Mouse (Mus musculus): ENCODE results near the gene Ift88. TPM values are rescaled to one million over a fixed set of nuclear protein-coding genes. Genes with fewer than 3 reads are reported as not detected.

The Ift88 gene
- polyA plus RNA-seq, 1 experiment from 2014 or later: 1.4 TPM

GRCm38 (mm10) chr14:57395470-57395869 is 28.4 kb upstream of the Ift88 start:
- no peaks in the 10 kb centered on the region for H3K9me3 ChIP-seq (replicated peaks; ENCODE audit: control insufficient read depth, low read length)
- H3K36me3 ChIP-seq (ENCODE audit: control insufficient read depth, insufficient read depth): no peaks in the 10 kb centered on the region
- ATAC-seq (ENCODE audit: low read depth): no peak
- WGBS (ENCODE audit: insufficient replicate concordance): 76% methylated on average over 2 of the region's 2 CpGs
- no peak overlapping the region for H3K4me2 ChIP-seq (ENCODE audit: low read depth, low read length)
- no peak overlapping the region for H3K9ac ChIP-seq (ENCODE audit: low read depth, low read length)
- H3K4me1 ChIP-seq (ENCODE audit: control insufficient read depth, low read depth, low read length): peaks cover 9% of the 10 kb centered on the region
- no peak overlapping the region for H3K4me3 ChIP-seq (ENCODE audit: low read depth, low read length)
- H3K27ac ChIP-seq (ENCODE audit: low read length): no peak overlapping the region
- no peaks in the 10 kb centered on the region for H3K27me3 ChIP-seq (ENCODE audit: control insufficient read depth, insufficient read depth, low read depth, low read length)

GRCm38 (mm10) chr14:57397221-57397620 is 26.6 kb upstream of the Ift88 start:
- H3K4me1 ChIP-seq (ENCODE audit: control insufficient read depth, low read depth, low read length): peaks cover 9% of the 10 kb centered on the region
- 69% methylated on average over 5 of the region's 5 CpGs for WGBS (ENCODE audit: insufficient replicate concordance)
- H3K27me3 ChIP-seq (ENCODE audit: control insufficient read depth, insufficient read depth, low read depth, low read length): no peaks in the 10 kb centered on the region
- ATAC-seq (ENCODE audit: low read depth): no peak
- H3K36me3 ChIP-seq (ENCODE audit: control insufficient read depth, insufficient read depth): no peaks in the 10 kb centered on the region
- no peaks in the 10 kb centered on the region for H3K9me3 ChIP-seq (replicated peaks; ENCODE audit: control insufficient read depth, low read length)
- H3K4me3 ChIP-seq (ENCODE audit: low read depth, low read length): no peak overlapping the region
- H3K27ac ChIP-seq (ENCODE audit: low read length): no peak overlapping the region
- no peak overlapping the region for H3K9ac ChIP-seq (ENCODE audit: low read depth, low read length)
- H3K4me2 ChIP-seq (ENCODE audit: low read depth, low read length): peak overlapping the region; percentile 94; the same call in 1 of the 2 replicates

- peak within 1 kb of the TSS; percentile 76 for H3K9ac ChIP-seq (ENCODE audit: low read depth, low read length)
- H3K27ac ChIP-seq (ENCODE audit: low read length): peak within 1 kb of the TSS; percentile 42
- H3K4me2 ChIP-seq (ENCODE audit: low read depth, low read length): peak within 1 kb of the TSS; percentile 94
- peaks cover 9% of the 10 kb centered on the region for H3K4me1 ChIP-seq (ENCODE audit: control insufficient read depth, low read depth, low read length)
- peak within 1 kb of the TSS; percentile 71 for H3K4me3 ChIP-seq (ENCODE audit: low read depth, low read length)
- ATAC-seq (ENCODE audit: low read depth): peak; percentile 100
- H3K27me3 ChIP-seq (ENCODE audit: control insufficient read depth, insufficient read depth, low read depth, low read length): no peaks in the 10 kb centered on the region
- 2% methylated on average over 43 of the region's 43 CpGs for WGBS (ENCODE audit: insufficient replicate concordance)
- H3K9me3 ChIP-seq (replicated peaks; ENCODE audit: control insufficient read depth, low read length): no peaks in the 10 kb centered on the region
- no peaks in the 10 kb centered on the region for H3K36me3 ChIP-seq (ENCODE audit: control insufficient read depth, insufficient read depth)
These were observed 25.7 kb upstream of the Ift88 start, which contains the start of gene Cryl1 for GRCm38 (mm10) chr14:57398065-57398757. Cryl1 (minus strand) TSS chr14:57398529.

DNA sequence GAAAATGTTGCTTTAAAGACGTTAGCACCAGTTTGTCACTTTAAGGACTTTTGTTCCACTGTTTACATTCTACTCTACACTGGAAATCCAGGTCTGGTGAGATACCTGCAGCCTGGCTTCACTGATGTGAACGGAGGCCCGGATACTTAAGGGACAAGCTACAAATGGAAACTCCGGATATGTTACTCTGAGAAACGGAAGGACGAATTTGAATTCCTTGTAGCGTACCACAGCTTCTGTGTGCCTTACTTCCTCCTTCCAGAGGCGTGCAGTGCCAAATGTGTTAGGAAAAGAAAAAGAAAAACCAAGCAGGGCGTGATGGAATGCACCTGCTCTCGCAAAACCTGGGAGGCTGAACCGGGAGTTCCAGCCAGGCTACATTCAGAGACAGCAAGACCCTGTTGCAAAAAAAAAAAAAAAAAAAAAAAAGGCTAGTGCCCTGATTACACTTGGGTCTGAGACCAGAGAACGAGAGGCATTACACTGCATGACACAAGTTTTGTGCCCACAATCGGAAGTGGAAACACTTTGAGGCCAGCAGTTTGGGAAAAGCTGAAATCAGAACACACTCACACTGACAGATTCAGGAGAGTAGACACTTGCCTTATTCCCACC is 24.9 kb upstream of the Ift88 start:
- Histone ChIP-seq H3K36me3 (ENCODE audit: control insufficient read depth, insufficient read depth) (no peaks in the 10 kb centered on the region), H3K27ac (ENCODE audit: low read length) (peak overlapping the region; percentile 35; the same call in 1 of the 2 replicates), H3K4me2 (ENCODE audit: low read depth, low read length) (peak overlapping the region; percentile 94), H3K4me3 (ENCODE audit: low read depth, low read length) (peak overlapping the region; percentile 71), H3K9ac (ENCODE audit: low read depth, low read length) (peak overlapping the region; percentile 61), H3K27me3 (ENCODE audit: control insufficient read depth, insufficient read depth, low read depth, low read length) (no peaks in the 10 kb centered on the region), H3K9me3 (replicated peaks; ENCODE audit: control insufficient read depth, low read length) (no peaks in the 10 kb centered on the region), H3K4me1 (ENCODE audit: control insufficient read depth, low read depth, low read length) (peaks cover 9% of the 10 kb centered on the region)
- ATAC-seq (ENCODE audit: low read depth): no peak
- 5% methylated on average over 13 of the region's 13 CpGs for WGBS (ENCODE audit: insufficient replicate concordance)

- no peak overlapping the region for H3K4me2 ChIP-seq (ENCODE audit: low read depth, low read length)
- H3K27me3 ChIP-seq (ENCODE audit: control insufficient read depth, insufficient read depth, low read depth, low read length): no peaks in the 10 kb centered on the region
- H3K9ac ChIP-seq (ENCODE audit: low read depth, low read length): no peak overlapping the region
- H3K36me3 ChIP-seq (ENCODE audit: control insufficient read depth, insufficient read depth): no peaks in the 10 kb centered on the region
- H3K27ac ChIP-seq (ENCODE audit: low read length): no peak overlapping the region
- H3K9me3 ChIP-seq (replicated peaks; ENCODE audit: control insufficient read depth, low read length): no peaks in the 10 kb centered on the region
- peaks cover 9% of the 10 kb centered on the region for H3K4me1 ChIP-seq (ENCODE audit: control insufficient read depth, low read depth, low read length)
- ATAC-seq (ENCODE audit: low read depth): no peak
- no peak overlapping the region for H3K4me3 ChIP-seq (ENCODE audit: low read depth, low read length)
These were observed 21.0 kb upstream of the Ift88 start for GRCm38 (mm10) chr14:57402815-57403214.

- H3K4me1 ChIP-seq (ENCODE audit: control insufficient read depth, low read depth, low read length): no peaks in the 10 kb centered on the region; the same call in 1 of the 2 replicates
- 16% methylated on average over 12 of the region's 12 CpGs for WGBS (ENCODE audit: insufficient replicate concordance)
- no peaks in the 10 kb centered on the region for H3K9me3 ChIP-seq (replicated peaks; ENCODE audit: control insufficient read depth, low read length)
- H3K9ac ChIP-seq (ENCODE audit: low read depth, low read length): no peak overlapping the region
- no peak overlapping the region for H3K27ac ChIP-seq (ENCODE audit: low read length)
- H3K36me3 ChIP-seq (ENCODE audit: control insufficient read depth, insufficient read depth): no peaks in the 10 kb centered on the region
- no peaks in the 10 kb centered on the region for H3K27me3 ChIP-seq (ENCODE audit: control insufficient read depth, insufficient read depth, low read depth, low read length)
- peak overlapping the region; percentile 16; the same call in 1 of the 2 replicates for H3K4me2 ChIP-seq (ENCODE audit: low read depth, low read length)
- H3K4me3 ChIP-seq (ENCODE audit: low read depth, low read length): no peak overlapping the region
- ATAC-seq (ENCODE audit: low read depth): 0 out of 2 replicates have a peak, but pooled peaks have one; percentile 53
These were observed 16.5 kb upstream of the Ift88 start for GRCm38 (mm10) chr14:57407039-57407987.

DNA sequence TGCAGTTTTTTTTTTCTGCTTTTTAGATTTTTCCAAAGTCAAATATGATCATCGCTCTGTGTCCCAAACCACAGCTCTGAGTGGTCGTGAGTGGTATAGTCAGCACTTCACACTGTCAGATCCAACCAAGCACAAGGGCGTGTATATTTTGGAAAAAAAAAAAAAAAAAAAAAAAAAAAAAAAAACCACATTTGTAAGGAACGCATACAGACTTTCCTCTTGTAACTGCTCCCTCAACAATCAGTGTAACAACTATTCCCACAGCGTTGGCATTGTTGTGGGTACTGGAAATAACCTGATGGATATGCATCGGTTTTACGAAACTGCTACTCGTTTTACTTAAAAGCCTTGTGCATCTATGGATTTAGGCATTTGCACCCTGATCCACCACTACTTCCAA is 15.8 kb upstream of the Ift88 start:
- H3K4me2 ChIP-seq (ENCODE audit: low read depth, low read length): no peak overlapping the region
- no peaks in the 10 kb centered on the region; the same call in 1 of the 2 replicates for H3K4me1 ChIP-seq (ENCODE audit: control insufficient read depth, low read depth, low read length)
- no peak overlapping the region for H3K9ac ChIP-seq (ENCODE audit: low read depth, low read length)
- no peaks in the 10 kb centered on the region for H3K27me3 ChIP-seq (ENCODE audit: control insufficient read depth, insufficient read depth, low read depth, low read length)
- ATAC-seq (ENCODE audit: low read depth): no peak
- WGBS (ENCODE audit: insufficient replicate concordance): 62% methylated on average over 8 of the region's 8 CpGs
- H3K9me3 ChIP-seq (replicated peaks; ENCODE audit: control insufficient read depth, low read length): no peaks in the 10 kb centered on the region
- no peaks in the 10 kb centered on the region for H3K36me3 ChIP-seq (ENCODE audit: control insufficient read depth, insufficient read depth)
- no peak overlapping the region for H3K4me3 ChIP-seq (ENCODE audit: low read depth, low read length)
- no peak overlapping the region for H3K27ac ChIP-seq (ENCODE audit: low read length)

- Histone ChIP-seq H3K4me2 (ENCODE audit: low read depth, low read length) (no peak overlapping the region), H3K9me3 (replicated peaks; ENCODE audit: control insufficient read depth, low read length) (no peaks in the 10 kb centered on the region), H3K4me1 (ENCODE audit: control insufficient read depth, low read depth, low read length) (no peaks in the 10 kb centered on the region; the same call in 1 of the 2 replicates), H3K36me3 (ENCODE audit: control insufficient read depth, insufficient read depth) (no peaks in the 10 kb centered on the region), H3K4me3 (ENCODE audit: low read depth, low read length) (no peak overlapping the region), H3K27me3 (ENCODE audit: control insufficient read depth, insufficient read depth, low read depth, low read length) (no peaks in the 10 kb centered on the region), H3K27ac (ENCODE audit: low read length) (no peak overlapping the region), H3K9ac (ENCODE audit: low read depth, low read length) (no peak overlapping the region)
- 29% methylated on average over 6 of the region's 6 CpGs for WGBS (ENCODE audit: insufficient replicate concordance)
- ATAC-seq (ENCODE audit: low read depth): no peak
These were observed 14.8 kb upstream of the Ift88 start for GRCm38 (mm10) chr14:57409106-57409505.
